Mouse (Mus musculus) ES-E14 (cell line): Measurements from ENCODE around the gene Fbxo42. TPM values are rescaled to one million over a fixed set of nuclear protein-coding genes. Genes with fewer than 3 reads are reported as not detected.

ENCODE experiments used
- DNase-seq: peaks from one replicate; pipeline ENCODE4 v3.0.0-alpha.2; 2013; ENCODE audit warnings: low read depth, low spot score
- H3K27ac ChIP-seq: 2 replicates; pipeline ENCODE4 v1.5.1; 2012; ENCODE audit warnings: low read depth, mild to moderate bottlenecking, low read length, moderate library complexity, mixed read lengths; ENCODE audit not compliant: poor library complexity, insufficient read depth, severe bottlenecking
- H3K36me3 ChIP-seq: 2 replicates; pipeline ENCODE4 v1.6.1; 2012; ENCODE audit warnings: mild to moderate bottlenecking, low read length, moderate library complexity, mixed read lengths; ENCODE audit not compliant: control insufficient read depth, poor library complexity, insufficient read depth, severe bottlenecking
- H3K4me1 ChIP-seq, 2 experiments: fragments of 150-350 bp in 1 of 2; sonication (generic) in 1 of 2; 2 replicates each; pipeline ENCODE4 v1.6.1; 2012; ENCODE audit warnings: low read length in 2 of 2, mild to moderate bottlenecking in 1 of 2, mixed read lengths in 1 of 2; ENCODE audit not compliant: control insufficient read depth in 2 of 2, insufficient read depth in 2 of 2, poor library complexity in 1 of 2
- H3K4me3 ChIP-seq, 2 experiments: fragments of 150-350 bp in 1 of 2; sonication (generic) in 1 of 2; 2 replicates each; pipeline ENCODE4 v1.5.1; 2012; ENCODE audit warnings: low read length in 2 of 2, low read depth in 1 of 2, mild to moderate bottlenecking in 1 of 2, mixed read lengths in 1 of 2; ENCODE audit not compliant: insufficient read depth in 1 of 2, poor library complexity in 1 of 2, severe bottlenecking in 1 of 2
- H3K9ac ChIP-seq: 2 replicates; pipeline ENCODE4 v1.6.1; 2012; ENCODE audit warnings: low read depth, mild to moderate bottlenecking, low read length, mixed read lengths; ENCODE audit not compliant: poor library complexity, insufficient read depth, severe bottlenecking
- H3K9me3 ChIP-seq: fragments of 150-350 bp; sonication (generic); 2 replicates; pipeline ENCODE4 v1.6.1; 2012; ENCODE audit warnings: low read depth, mild to moderate bottlenecking, low read length; ENCODE audit not compliant: control insufficient read depth, insufficient read depth
- CHD2 ChIP-seq: IDR thresholded peaks from 2 replicates; pipeline ENCODE4 v1.6.1; 2014; ENCODE audit warnings: mild to moderate bottlenecking, low read depth, low read length, inconsistent platforms
- HCFC1 ChIP-seq: IDR thresholded peaks from 2 replicates; pipeline ENCODE4 v1.6.1; 2012; ENCODE audit warnings: low read length, inconsistent platforms, borderline replicate concordance; ENCODE audit not compliant: insufficient read depth
- MAFK ChIP-seq: IDR thresholded peaks from 2 replicates; pipeline ENCODE4 v1.6.1; 2014; ENCODE audit warnings: mild to moderate bottlenecking, low read depth, low read length, inconsistent platforms; ENCODE audit not compliant: insufficient read depth
- ZC3H11A ChIP-seq: IDR thresholded peaks from 2 replicates; pipeline ENCODE4 v1.6.1; 2012; ENCODE audit warnings: low read depth, mild to moderate bottlenecking, inconsistent platforms, low read length, borderline replicate concordance
- ZNF384 ChIP-seq: IDR thresholded peaks from 2 replicates; pipeline ENCODE4 v1.6.1; 2012; ENCODE audit warnings: low read depth, low read length, inconsistent platforms
- in situ Hi-C, 2 experiments: fragments of 600-800 bp; cut with MboI; formaldehyde crosslinking; loops; one replicate each; pipeline ENCODE4 v1.15.1; 2025; ENCODE audit warnings: low sequenced_read_pairs in 2 of 2, inconsistent platforms in 1 of 2; ENCODE audit not compliant: unreplicated experiment in 2 of 2
- total RNA-seq: library from RNA; depleted of rRNA; stranded (reverse); fragments of 300-350 nt; gene quantifications from 2 replicates; pipeline ENCODE4 v1.2.3, GENCODE M21; 2012

Fbxo42 gene
- total RNA-seq, 1 experiment, result 14.0 TPM

DNA sequence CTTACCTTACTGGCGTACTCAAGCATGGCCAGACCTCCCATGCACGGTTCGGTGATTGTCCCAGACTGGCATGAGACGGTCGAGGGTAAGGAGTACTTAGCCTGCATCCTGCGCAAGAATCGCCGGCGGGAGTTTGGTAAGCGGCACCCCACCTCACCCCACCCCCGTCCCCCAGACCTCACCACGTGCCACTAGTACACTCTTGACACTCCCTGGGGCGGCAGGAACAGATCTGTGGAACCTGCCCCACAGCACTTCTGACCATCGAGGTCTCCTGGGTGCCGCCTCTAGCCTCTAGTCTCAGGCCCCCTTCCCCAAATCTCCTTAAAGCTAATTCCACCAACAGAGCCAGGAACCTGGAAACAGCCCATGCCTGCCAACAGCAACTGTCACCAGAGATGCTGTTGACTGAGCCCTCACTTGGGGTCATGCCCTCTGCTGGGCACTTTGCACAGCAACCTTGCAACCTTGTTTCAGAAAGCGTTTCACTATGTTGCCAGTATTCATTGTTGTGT is 66.7 kb downstream of the Fbxo42 start:
- H3K27ac ChIP-seq, result no peak overlapping the region
- H3K9ac ChIP-seq, result peak overlapping the region; percentile 59
- in situ Hi-C loops, result no loop called here
- H3K4me1 ChIP-seq, result peaks cover 0 to 6% of the 10 kb centered on the region in 2 experiments; a peak in 1 of 4 replicates
- no peaks in the 10 kb centered on the region for H3K36me3 ChIP-seq
- no peak for DNase-seq
- H3K4me3 ChIP-seq, result peak overlapping the region; percentile 58 to 63
- TF ChIP-seq ZNF384 (no peak), HCFC1 (no peak), CHD2 (no peak), ZC3H11A (no peak), MAFK (no peak)
- no peaks in the 10 kb centered on the region for H3K9me3 ChIP-seq

- peak overlapping the region; percentile 17 to 41; a peak in 3 of 4 replicates for H3K4me3 ChIP-seq
- in situ Hi-C loops, result no loop called here
- H3K4me1 ChIP-seq, result peaks cover 0 to 4% of the 10 kb centered on the region in 2 experiments; a peak in 1 of 4 replicates
- H3K27ac ChIP-seq, result no peak overlapping the region
- TF ChIP-seq CHD2 (no peak), ZNF384 (no peak), MAFK (no peak), HCFC1 (no peak), ZC3H11A (no peak)
- H3K36me3 ChIP-seq, result no peaks in the 10 kb centered on the region
- H3K9ac ChIP-seq, result no peak overlapping the region
- no peak for DNase-seq
- no peaks in the 10 kb centered on the region for H3K9me3 ChIP-seq
These were observed 72.0 kb downstream of the Fbxo42 start for GRCm38 (mm10) chr4:141219583-141220213.

- Histone ChIP-seq H3K9ac (no peak overlapping the region), H3K4me1 (peaks cover 0 to 4% of the 10 kb centered on the region in 2 experiments; a peak in 1 of 4 replicates), H3K36me3 (no peaks in the 10 kb centered on the region), H3K4me3 (no peak overlapping the region), H3K27ac (no peak overlapping the region), H3K9me3 (no peaks in the 10 kb centered on the region)
- in situ Hi-C loops, result no loop called here
- no peak for TF ChIP-seq HCFC1
- TF ChIP-seq MAFK, result no peak
- TF ChIP-seq ZNF384, result no peak
- no peak for TF ChIP-seq CHD2
- TF ChIP-seq ZC3H11A, result no peak
- no peak for DNase-seq
These were observed 74.1 kb downstream of the Fbxo42 start for GRCm38 (mm10) chr4:141221848-141222247.

DNA sequence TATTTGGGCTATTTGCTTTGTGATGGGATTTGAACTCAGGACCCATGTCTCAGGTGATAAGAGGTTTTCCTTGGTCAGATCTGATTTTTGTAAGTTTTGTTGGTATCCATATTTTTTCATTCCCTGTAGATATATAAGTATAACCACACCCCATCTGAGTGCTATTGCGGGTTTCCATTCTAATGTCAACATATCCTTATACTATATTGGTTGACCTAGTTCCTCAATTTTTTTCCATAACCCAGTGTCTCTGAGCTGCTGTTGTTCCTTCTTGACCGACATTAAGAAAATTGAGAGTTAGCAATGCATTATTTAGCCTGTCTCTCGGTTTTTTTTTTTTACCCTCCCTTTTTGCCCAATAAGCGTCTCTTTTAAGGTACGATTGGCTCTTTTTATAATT is 75.0 kb downstream of the Fbxo42 start:
- no peak overlapping the region for H3K4me3 ChIP-seq
- in situ Hi-C loops, result no loop called here
- TF ChIP-seq HCFC1 (no peak), CHD2 (no peak), ZC3H11A (no peak), ZNF384 (no peak)

More for the DNA sequence above, 75.0 kb downstream of the Fbxo42 start:
- Histone ChIP-seq H3K4me1 (peaks cover 0 to 4% of the 10 kb centered on the region in 2 experiments; a peak in 1 of 4 replicates), H3K27ac (no peak overlapping the region), H3K9me3 (no peaks in the 10 kb centered on the region), H3K36me3 (no peaks in the 10 kb centered on the region), H3K9ac (no peak overlapping the region)
- no peak for DNase-seq
